Mouse (Mus musculus): ENCODE data around the gene Exosc8.
"Not testable (repeated sequence)": the region's sequence is repeated elsewhere in the genome, so short reads cannot be mapped to it uniquely, and the experiment has no call there.

Gene Exosc8

DNA sequence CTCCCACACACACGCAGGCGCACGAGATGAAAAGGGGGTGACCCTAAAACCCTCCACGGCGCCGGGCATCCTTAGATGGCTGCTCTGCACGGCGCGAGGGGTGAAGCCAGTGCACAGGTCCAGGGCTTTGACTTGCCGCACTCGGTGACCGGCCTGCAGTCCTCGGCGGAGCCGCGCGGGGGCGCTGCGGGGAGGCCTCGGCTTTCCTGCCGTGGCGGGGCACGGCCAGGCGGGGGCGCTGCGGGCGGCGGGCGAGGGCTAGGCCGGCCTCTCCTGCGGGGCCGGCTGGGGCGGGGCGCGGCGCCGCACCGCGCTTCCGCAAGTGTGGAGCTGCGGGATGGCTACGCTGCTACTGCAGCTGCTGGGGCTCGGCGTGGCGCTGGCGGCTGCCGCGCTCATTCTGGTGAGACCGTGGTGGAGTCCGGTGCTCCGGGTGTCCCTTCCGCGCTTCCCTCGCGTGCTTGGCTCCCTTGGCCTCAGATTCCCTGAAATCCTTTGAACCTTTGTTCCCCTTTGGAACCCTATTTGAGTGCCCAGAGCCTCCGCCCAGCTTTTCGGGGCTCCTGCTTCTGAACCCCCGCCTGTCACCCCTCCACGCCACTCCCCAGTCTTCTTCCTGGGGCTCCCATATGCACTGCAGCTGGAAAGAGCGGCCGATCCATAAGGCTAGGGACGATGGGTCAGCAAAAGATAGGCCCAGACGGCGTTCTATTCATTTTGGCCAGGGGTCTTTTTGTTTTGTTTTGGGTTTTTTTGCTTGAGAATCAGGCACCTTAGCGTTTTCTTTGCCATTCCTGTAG, at the start of gene Exosc8, which contains the start of gene Alg5:
Gene Exosc8, minus strand, starts transcription at position 147 of the 800 bp plus-strand sequence.
Gene Alg5, plus strand, starts transcription at position 293 of the 800 bp plus-strand sequence.
- peak; percentile 61 for DNase-seq (ENCODE audit: low spot score)

- no peak for DNase-seq (ENCODE audit: low spot score)
Measured at GRCm38 (mm10) chr3:54775989-54776631, 40.9 kb upstream of the Exosc8 start.

DNA sequence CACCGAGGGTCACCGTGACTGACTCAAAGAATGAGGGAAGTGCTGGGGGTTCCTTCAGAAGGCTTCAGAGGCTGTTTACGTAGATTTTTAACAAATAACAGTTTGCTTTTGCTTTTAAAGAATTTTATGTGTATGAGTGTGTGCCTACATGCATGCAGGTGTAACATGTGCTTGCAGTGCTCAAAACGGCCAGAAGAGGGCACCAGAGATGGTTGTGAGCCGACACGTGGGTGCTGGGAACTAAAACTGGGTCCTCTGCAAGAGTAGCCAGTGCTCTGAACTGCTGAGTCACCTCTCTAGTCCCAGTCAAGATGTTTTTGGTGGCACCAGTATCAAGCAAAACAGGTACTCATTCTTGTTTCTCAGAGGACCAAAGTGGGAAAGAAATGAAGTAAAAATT, 38.4 kb upstream of the Exosc8 start:
- no peak for DNase-seq (ENCODE audit: low spot score)

GRCm38 (mm10) chr3:54769349-54770275, 34.4 kb upstream of the Exosc8 start:
- no peak for DNase-seq (ENCODE audit: low spot score)

DNA sequence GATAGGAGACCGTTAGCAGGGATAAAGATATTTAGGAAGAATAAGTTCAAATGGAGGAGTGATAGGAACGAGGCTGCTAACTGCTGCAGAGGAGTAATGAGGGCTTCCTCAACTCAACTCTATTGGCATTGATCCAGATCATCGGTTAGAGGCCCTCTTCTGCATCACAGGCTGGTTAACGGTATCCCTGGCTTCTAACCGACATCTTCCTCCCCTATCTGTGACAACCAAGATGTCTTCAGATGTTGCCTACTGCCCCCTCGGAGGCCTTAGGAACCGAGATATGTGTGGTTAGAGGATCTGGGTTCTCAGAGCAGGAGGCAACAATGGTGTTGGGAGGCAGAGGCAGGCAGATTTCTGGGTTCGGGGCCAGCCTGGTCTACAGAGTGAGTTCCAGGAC, 33.4 kb upstream of the Exosc8 start:
- DNase-seq (ENCODE audit: low spot score) = no peak

DNA sequence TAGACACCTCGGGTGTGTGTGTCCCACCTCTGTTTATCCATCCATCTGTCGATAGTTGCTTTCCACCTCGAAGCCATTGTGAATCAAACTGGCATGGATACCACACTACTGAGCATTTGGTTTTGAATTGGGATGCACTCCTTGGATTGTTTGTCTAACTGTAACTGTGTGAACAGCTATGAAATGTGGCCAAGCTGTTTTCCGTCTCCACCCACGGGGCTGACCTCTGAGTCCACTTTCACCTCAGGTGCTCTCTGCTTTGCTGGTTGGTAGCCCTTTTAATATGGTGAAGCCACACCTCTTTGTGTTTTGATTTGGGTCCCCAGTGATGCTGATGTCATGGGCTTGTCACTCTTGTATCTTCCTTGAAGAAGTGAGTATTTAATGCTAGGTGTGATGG, 31.6 kb upstream of the Exosc8 start:
- no peak for DNase-seq (ENCODE audit: low spot score)

DNA sequence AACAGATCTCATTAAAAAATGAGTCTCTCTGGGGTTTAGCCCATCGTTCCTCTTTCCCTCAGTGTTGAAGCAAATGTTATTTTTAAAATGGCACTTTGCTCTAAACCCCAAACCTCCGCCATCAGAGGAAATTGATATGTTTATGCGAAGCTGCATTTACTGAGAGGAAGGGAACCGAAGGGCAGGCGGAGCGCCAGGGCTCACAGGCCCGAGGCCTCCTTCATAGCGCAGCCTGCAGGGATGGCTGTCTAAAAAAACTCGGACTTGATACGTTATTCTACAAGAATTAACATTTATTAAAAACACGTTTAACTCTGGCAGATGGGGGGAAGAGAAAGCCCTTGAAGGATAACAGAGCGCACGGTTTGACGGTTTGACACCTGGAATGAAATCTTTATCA, 30.8 kb upstream of the Exosc8 start:
- DNase-seq (ENCODE audit: low spot score) = no peak

- DNase-seq (ENCODE audit: low spot score) = not testable (repeated sequence)
Measured at GRCm38 (mm10) chr3:54765521-54765920, 30.3 kb upstream of the Exosc8 start.

GRCm38 (mm10) chr3:54764418-54764817, 29.2 kb upstream of the Exosc8 start:
- DNase-seq (ENCODE audit: low spot score) = no peak

GRCm38 (mm10) chr3:54761258-54761657, 26.1 kb upstream of the Exosc8 start:
- DNase-seq (ENCODE audit: low spot score) = no peak

DNA sequence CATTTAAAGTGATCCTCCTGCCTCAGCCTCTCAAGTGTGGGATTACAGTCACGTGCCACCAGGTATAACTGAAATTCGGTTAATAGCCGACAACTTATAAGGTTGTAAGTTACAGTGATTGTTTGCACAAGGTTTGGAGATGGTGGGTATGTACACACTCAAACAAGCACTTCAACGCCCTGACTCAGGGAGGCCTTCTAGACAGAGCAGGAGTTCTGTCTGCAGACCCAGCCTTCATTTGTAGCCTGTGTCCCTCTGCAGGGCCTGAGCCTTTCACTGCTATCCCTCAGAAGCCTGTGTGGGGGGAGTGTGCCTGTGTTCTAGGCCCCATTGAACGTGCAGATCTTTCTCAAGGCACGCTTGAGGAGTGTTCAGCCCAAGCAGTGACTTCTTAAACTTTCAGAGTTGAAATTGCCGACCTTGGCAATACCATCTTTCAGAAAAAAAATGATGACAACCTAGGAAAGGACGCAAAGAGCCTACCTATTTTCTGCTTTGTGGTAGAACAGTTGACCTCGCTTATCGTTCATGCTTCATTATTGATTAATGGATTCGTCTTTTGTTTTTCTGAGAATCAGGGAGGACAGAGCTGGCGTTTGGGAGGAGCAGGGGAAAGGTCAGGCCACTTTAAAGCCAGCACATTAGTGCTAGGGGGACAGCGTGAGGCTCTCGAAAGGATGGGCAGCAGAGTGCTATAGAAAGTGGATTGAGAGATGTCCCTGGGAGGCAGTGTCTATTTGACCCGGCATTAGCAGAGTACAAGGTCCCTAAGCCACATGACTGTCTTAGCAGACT, 25.3 kb upstream of the Exosc8 start:
- no peak for DNase-seq (ENCODE audit: low spot score)

GRCm38 (mm10) chr3:54759211-54759610, 24.0 kb upstream of the Exosc8 start:
- no peak for DNase-seq (ENCODE audit: low spot score)

DNA sequence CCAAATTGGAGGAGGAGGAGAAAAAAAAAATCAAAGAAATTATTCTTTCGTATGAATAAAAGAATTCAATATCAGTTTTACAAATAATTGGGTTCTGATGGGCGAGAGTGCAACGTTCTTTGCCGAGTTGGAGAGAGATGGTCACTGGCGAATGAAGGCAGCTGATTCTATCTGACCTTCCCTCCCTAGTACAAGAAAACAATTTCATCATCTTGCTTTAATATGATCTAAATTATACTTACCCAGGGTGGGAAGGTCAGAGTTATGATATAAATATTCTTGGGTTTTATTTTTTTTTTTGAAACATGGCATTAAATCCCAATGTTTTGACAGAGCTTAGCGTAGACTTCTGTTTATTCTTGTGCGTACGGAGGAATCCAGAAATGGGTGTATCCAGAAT, 22.3 kb upstream of the Exosc8 start:
- no peak for DNase-seq (ENCODE audit: low spot score)

- DNase-seq (ENCODE audit: low spot score) = no peak
Measured at GRCm38 (mm10) chr3:54756058-54756457, 20.9 kb upstream of the Exosc8 start.

DNA sequence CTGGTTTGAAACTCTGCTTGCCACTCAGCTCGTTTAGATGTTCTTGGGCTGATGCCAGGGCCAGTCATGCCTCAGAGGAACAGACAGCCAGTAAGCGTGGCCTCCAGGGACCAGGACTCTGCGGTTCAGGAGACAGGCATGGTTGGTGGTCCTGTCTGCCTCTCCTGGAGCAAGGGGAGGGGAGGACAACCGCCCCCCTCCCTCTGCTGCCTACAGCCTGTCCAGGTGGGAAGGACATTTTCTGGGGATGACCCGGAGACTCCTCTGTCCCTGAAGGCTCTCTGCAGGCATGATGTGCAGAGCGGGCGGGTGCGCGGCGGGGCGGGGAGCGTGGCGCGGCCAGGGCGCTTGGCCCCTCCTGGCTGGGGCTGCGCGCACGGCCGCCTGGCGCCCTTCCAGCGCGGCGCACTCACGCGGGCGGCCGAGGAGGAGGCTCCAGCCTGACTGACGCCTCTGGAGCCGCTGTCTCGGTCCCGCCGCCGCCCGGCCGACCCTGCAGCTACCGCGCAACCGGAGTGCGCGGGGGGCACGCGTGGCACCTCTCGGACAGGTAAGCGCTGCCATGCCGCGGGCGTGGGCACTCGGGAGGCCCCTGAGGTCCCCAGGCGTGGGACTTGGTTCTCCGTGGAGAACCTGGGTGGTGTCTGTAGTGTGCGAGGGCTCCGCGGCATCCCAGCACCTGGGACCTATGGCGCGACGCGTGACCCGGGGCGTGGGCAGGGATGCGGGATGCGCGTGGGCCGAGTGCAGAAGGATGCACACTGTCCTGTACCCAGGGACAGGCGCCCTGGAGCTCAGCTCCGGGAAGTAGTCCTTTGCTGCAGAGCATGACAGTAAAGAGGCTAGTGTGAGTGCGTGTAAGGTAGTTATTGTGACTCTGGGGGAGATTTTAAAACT, 20.2 kb upstream of the Exosc8 start, which contains the start of gene Smad9:
Gene Smad9, plus strand, starts transcription at position 438 of the 897 bp plus-strand sequence.
- no peak for DNase-seq (ENCODE audit: low spot score)

DNA sequence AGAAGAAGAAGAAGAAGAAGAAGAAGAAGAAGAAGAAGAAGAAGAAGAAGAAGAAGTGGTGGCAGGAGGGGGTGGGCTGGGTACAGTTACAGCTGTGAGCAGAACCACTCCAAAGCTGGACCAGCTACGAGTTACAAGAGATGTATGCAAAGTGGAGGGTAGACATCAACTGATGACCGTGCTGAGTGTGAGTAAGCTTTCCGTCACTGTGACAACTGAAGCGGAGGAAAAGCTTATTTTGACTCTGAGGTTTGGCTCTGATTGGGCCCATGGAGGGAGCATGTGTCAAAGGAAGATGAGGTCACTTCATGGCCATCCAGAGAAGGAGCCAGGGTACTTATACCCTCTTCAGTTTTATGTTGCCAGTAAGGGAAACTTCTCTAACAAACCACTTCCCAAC, 18.2 kb upstream of the Exosc8 start:
- no peak for DNase-seq (ENCODE audit: low spot score)

- no peak for DNase-seq (ENCODE audit: low spot score)
Measured at GRCm38 (mm10) chr3:54745799-54746198, 10.6 kb upstream of the Exosc8 start.

GRCm38 (mm10) chr3:54741965-54742364, 6.8 kb upstream of the Exosc8 start:
- DNase-seq (ENCODE audit: low spot score) = no peak

DNA sequence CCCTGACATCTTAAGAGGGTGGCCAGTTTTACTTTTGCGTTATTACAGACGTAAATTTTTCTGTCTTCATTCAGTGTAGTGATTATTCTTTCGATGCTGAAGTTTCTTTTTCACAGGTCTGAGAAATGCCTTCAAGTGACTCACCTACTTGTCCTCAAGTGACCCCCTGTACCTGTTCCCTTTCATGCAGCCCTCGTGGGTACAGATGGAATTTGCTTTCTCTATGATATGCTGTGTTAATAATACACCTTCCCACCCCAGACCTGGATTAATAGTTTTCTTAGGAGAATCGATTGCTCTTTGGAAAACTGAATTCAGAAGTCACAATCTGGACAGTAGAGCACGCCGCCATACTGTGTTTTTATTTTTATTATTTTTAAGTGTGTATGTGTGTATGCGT, 2.1 kb upstream of the Exosc8 start:
- no peak for DNase-seq (ENCODE audit: low spot score)

Measured in c-Kit-positive CD71-positive TER-119-positive erythroid progenitor cells, embryonic 14.5 days (primary cell).